Mouse (Mus musculus) mouse trophoblast stem cell (cell line): ENCODE measurements around the gene Igsf11.

Experiments used
- in situ Hi-C, 2 experiments: fragments of 300-500 bp; cut with MseI, MboI; formaldehyde crosslinking; loops; 2 replicates in 1 of 2; 3 replicates in 1 of 2; pipeline ENCODE4 v1.15.1; 2025

Gene Igsf11

GRCm38 (mm10) chr16:38892371-38892770 lies at the start of gene Igsf11:
Gene Igsf11 (plus strand): TSS chr16:38892671.
- in situ Hi-C loops = no loop called here

GRCm38 (mm10) chr16:38858120-38858749 lies 34.2 kb upstream of the Igsf11 start:
- in situ Hi-C loops = loop anchor here (5.0 kb wide), 2 partner anchors 189 to 194 kb away; no protein-coding TSS in a partner anchor

GRCm38 (mm10) chr16:38860548-38860947 lies 31.9 kb upstream of the Igsf11 start:
- in situ Hi-C loops = no loop called here

GRCm38 (mm10) chr16:38864358-38864757 lies 28.1 kb upstream of the Igsf11 start:
- in situ Hi-C loops = no loop called here

- in situ Hi-C loops = no loop called here
Measured at GRCm38 (mm10) chr16:38873231-38873630, 19.2 kb upstream of the Igsf11 start.

GRCm38 (mm10) chr16:38874481-38874880 lies 18.0 kb upstream of the Igsf11 start:
- in situ Hi-C loops = no loop called here

GRCm38 (mm10) chr16:38898816-38899425 lies 6.5 kb downstream of the Igsf11 start:
- in situ Hi-C loops = no loop called here

- in situ Hi-C loops = no loop called here
Measured at GRCm38 (mm10) chr16:38900024-38900423, 7.6 kb downstream of the Igsf11 start.

GRCm38 (mm10) chr16:38902111-38902778 lies 9.8 kb downstream of the Igsf11 start:
- in situ Hi-C loops = no loop called here

GRCm38 (mm10) chr16:38903020-38903419 lies 10.5 kb downstream of the Igsf11 start:
- in situ Hi-C loops = no loop called here

GRCm38 (mm10) chr16:38904202-38904601 lies 11.7 kb downstream of the Igsf11 start:
- in situ Hi-C loops = no loop called here

- in situ Hi-C loops = no loop called here
Measured at GRCm38 (mm10) chr16:38905911-38906310, 13.4 kb downstream of the Igsf11 start.

- in situ Hi-C loops = no loop called here
Measured at GRCm38 (mm10) chr16:38908304-38908703, 15.8 kb downstream of the Igsf11 start.

GRCm38 (mm10) chr16:38909506-38909905 lies 17.0 kb downstream of the Igsf11 start:
- in situ Hi-C loops = no loop called here

- in situ Hi-C loops = no loop called here
Measured at GRCm38 (mm10) chr16:38910088-38910487, 17.6 kb downstream of the Igsf11 start.

GRCm38 (mm10) chr16:38915451-38915850 lies 23.0 kb downstream of the Igsf11 start:
- in situ Hi-C loops = no loop called here

- in situ Hi-C loops = no loop called here
Measured at GRCm38 (mm10) chr16:38916053-38916786, 23.7 kb downstream of the Igsf11 start.

GRCm38 (mm10) chr16:38916885-38917284 lies 24.4 kb downstream of the Igsf11 start:
- in situ Hi-C loops = no loop called here

GRCm38 (mm10) chr16:38918121-38918520 lies 25.6 kb downstream of the Igsf11 start:
- in situ Hi-C loops = no loop called here

GRCm38 (mm10) chr16:38920488-38920887 lies 28.0 kb downstream of the Igsf11 start:
- in situ Hi-C loops = no loop called here

GRCm38 (mm10) chr16:38924940-38925339 lies 32.5 kb downstream of the Igsf11 start:
- in situ Hi-C loops = no loop called here

- in situ Hi-C loops = no loop called here
Measured at GRCm38 (mm10) chr16:38928760-38929159, 36.3 kb downstream of the Igsf11 start.
